Mouse (Mus musculus): ENCODE data around the gene Gm11444. TPM values are rescaled to one million over a fixed set of nuclear protein-coding genes. Genes with fewer than 3 reads are reported as not detected.

The Gm11444 gene
- not detected for polyA plus RNA-seq (2012; fragmentation: generic; extraction: Trizol)

GRCm38 (mm10) chr11:85850233-85850632 is at the start of gene Gm11444:
Gene Gm11444, minus strand, starts transcription at chr11:85850333.
- no peak within 1 kb of the TSS for H3ac ChIP-seq (ENCODE audit: control insufficient read depth, insufficient read length)
- H3K79me2 ChIP-seq (ENCODE audit: control insufficient read depth, insufficient read depth): no peaks in the 10 kb centered on the region
- no peaks in the 10 kb centered on the region for H3K27me3 ChIP-seq (ENCODE audit: control insufficient read depth, insufficient read depth, insufficient read length)
- H3K4me2 ChIP-seq (ENCODE audit: low read depth): peak within 1 kb of the TSS; percentile 78
- H3K4me3 ChIP-seq: no peak within 1 kb of the TSS
- TF ChIP-seq MYOD1 (IDR thresholded peaks at IDR 0.05; ENCODE audit: control insufficient read depth in 1 of 3, insufficient read length in 2 of 3, low read depth in 2 of 3): no peak
- TF ChIP-seq POLR2A (IDR thresholded peaks at IDR 0.05; ENCODE audit: insufficient read length, low read depth): no peak
- no peak for TF ChIP-seq TCF3 (IDR thresholded peaks at IDR 0.05; ENCODE audit: insufficient read length, low read depth)
- TF ChIP-seq REST (IDR thresholded peaks at IDR 0.05; ENCODE audit: insufficient read depth, insufficient read length): no peak
- no peak for TF ChIP-seq SRF (IDR thresholded peaks at IDR 0.05; ENCODE audit: control insufficient read depth, insufficient read length, low read depth)
- no peak for TF ChIP-seq USF1 (IDR thresholded peaks at IDR 0.05; ENCODE audit: low read depth)
- TF ChIP-seq E2F4 (IDR thresholded peaks at IDR 0.05; ENCODE audit: insufficient read depth): no peak
- TF ChIP-seq TCF12 (IDR thresholded peaks at IDR 0.05; ENCODE audit: insufficient read depth, poor library complexity, severe bottlenecking): no peak
- TF ChIP-seq CEBPB (IDR thresholded peaks at IDR 0.05; ENCODE audit: insufficient read depth, poor library complexity, severe bottlenecking): no peak
- TF ChIP-seq MAX (IDR thresholded peaks at IDR 0.05; ENCODE audit: low read depth): no peak
- TF ChIP-seq POLR2AphosphoS2 (IDR thresholded peaks at IDR 0.05; ENCODE audit: insufficient read length, low read depth): no peak
- TF ChIP-seq MYOG (IDR thresholded peaks at IDR 0.05; ENCODE audit: control insufficient read depth in 1 of 3, insufficient read depth in 1 of 3, insufficient read length in 2 of 3, low read depth in 2 of 3): no peak
- H3K36me3 ChIP-seq (ENCODE audit: control insufficient read depth, insufficient read depth): no peaks in the 10 kb centered on the region

- H3K36me3 ChIP-seq (ENCODE audit: control insufficient read depth, insufficient read depth): no peaks in the 10 kb centered on the region
- H3K79me2 ChIP-seq (ENCODE audit: control insufficient read depth, insufficient read depth): no peaks in the 10 kb centered on the region
- no peak overlapping the region for H3ac ChIP-seq (ENCODE audit: control insufficient read depth, insufficient read length)
- H3K27me3 ChIP-seq (ENCODE audit: control insufficient read depth, insufficient read depth, insufficient read length): peaks cover 75% of the 10 kb centered on the region
- no peak overlapping the region for H3K4me3 ChIP-seq
- no peak for TF ChIP-seq POLR2AphosphoS2 (IDR thresholded peaks at IDR 0.05; ENCODE audit: insufficient read length, low read depth)
- peak in 1 of 3 experiments; percentile 26 for TF ChIP-seq MYOD1 (IDR thresholded peaks at IDR 0.05; ENCODE audit: control insufficient read depth in 1 of 3, insufficient read length in 2 of 3, low read depth in 2 of 3)
- no peak overlapping the region for H3K4me2 ChIP-seq (ENCODE audit: low read depth)
Measured at GRCm38 (mm10) chr11:85896335-85896985, 46.3 kb upstream of the Gm11444 start.

DNA sequence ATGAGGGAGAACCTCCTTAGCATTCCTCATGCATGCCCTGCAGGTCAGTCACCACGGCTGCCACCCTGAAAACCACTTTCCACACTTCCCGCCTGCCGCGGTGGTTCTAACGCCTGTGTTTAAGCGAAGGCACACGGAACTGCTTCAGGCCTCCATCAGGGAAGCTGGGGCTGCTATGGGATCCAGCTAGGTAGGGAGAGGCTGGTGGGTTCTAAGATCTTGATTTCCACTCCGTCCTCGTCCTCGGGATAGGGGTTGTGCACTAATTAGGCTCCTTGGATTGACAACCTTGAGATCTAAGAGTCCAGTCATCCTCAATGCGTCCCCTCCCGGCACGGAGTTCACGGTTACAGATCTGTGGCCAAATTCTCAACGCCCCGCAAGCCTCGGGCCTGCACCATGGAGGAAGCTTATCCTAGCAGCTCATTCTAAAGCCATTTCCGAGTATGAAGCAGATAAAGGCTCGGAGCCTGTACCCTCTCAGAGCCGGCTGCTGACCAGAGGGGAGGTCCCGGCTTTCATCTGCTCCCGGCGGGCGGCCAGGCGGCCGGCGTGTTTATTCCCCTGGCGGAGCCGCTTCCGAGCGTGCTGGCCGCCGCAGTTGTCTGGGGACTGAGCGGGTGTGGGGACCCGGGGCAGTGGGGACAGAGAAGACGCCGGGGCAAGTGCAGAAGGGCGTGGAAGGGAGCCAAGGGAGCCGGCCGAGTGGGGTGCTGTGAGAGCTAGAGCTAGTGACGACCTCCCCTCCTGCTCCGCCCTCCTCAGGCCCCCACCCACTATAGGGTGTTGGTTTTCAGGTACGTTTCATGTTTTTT is 44.8 kb upstream of the Gm11444 start:
- Histone ChIP-seq H3K36me3 (ENCODE audit: control insufficient read depth, insufficient read depth) (no peaks in the 10 kb centered on the region), H3K27me3 (ENCODE audit: control insufficient read depth, insufficient read depth, insufficient read length) (peaks cover 75% of the 10 kb centered on the region), H3K4me2 (ENCODE audit: low read depth) (no peak overlapping the region), H3K4me3 (no peak overlapping the region), H3ac (ENCODE audit: control insufficient read depth, insufficient read length) (no peak overlapping the region), H3K79me2 (ENCODE audit: control insufficient read depth, insufficient read depth) (no peaks in the 10 kb centered on the region)
- TF ChIP-seq TCF3 (IDR thresholded peaks at IDR 0.05; ENCODE audit: insufficient read length, low read depth) (no peak), POLR2AphosphoS2 (IDR thresholded peaks at IDR 0.05; ENCODE audit: insufficient read length, low read depth) (no peak), CEBPB (IDR thresholded peaks at IDR 0.05; ENCODE audit: insufficient read depth, poor library complexity, severe bottlenecking) (no peak), USF1 (IDR thresholded peaks at IDR 0.05; ENCODE audit: low read depth) (no peak), MYOD1 (IDR thresholded peaks at IDR 0.05; ENCODE audit: control insufficient read depth in 1 of 3, insufficient read length in 2 of 3, low read depth in 2 of 3) (no peak), MYOG (IDR thresholded peaks at IDR 0.05; ENCODE audit: control insufficient read depth in 1 of 3, insufficient read depth in 1 of 3, insufficient read length in 2 of 3, low read depth in 2 of 3) (no peak), E2F4 (IDR thresholded peaks at IDR 0.05; ENCODE audit: insufficient read depth) (no peak), POLR2A (IDR thresholded peaks at IDR 0.05; ENCODE audit: insufficient read length, low read depth) (no peak), SRF (IDR thresholded peaks at IDR 0.05; ENCODE audit: control insufficient read depth, insufficient read length, low read depth) (no peak), TCF12 (IDR thresholded peaks at IDR 0.05; ENCODE audit: insufficient read depth, poor library complexity, severe bottlenecking) (no peak)

GRCm38 (mm10) chr11:85894136-85894530 is 44.0 kb upstream of the Gm11444 start:
- TF ChIP-seq USF1 (IDR thresholded peaks at IDR 0.05; ENCODE audit: low read depth) (no peak), MAX (IDR thresholded peaks at IDR 0.05; ENCODE audit: low read depth) (no peak), TCF12 (IDR thresholded peaks at IDR 0.05; ENCODE audit: insufficient read depth, poor library complexity, severe bottlenecking) (no peak), MYOD1 (IDR thresholded peaks at IDR 0.05; ENCODE audit: control insufficient read depth in 1 of 3, insufficient read length in 2 of 3, low read depth in 2 of 3) (no peak), POLR2AphosphoS2 (IDR thresholded peaks at IDR 0.05; ENCODE audit: insufficient read length, low read depth) (no peak), E2F4 (IDR thresholded peaks at IDR 0.05; ENCODE audit: insufficient read depth) (no peak), SRF (IDR thresholded peaks at IDR 0.05; ENCODE audit: control insufficient read depth, insufficient read length, low read depth) (no peak), POLR2A (IDR thresholded peaks at IDR 0.05; ENCODE audit: insufficient read length, low read depth) (no peak), MYOG (IDR thresholded peaks at IDR 0.05; ENCODE audit: control insufficient read depth in 1 of 3, insufficient read depth in 1 of 3, insufficient read length in 2 of 3, low read depth in 2 of 3) (no peak), CEBPB (IDR thresholded peaks at IDR 0.05; ENCODE audit: insufficient read depth, poor library complexity, severe bottlenecking) (no peak)
- Histone ChIP-seq H3K4me3 (no peak overlapping the region), H3K27me3 (ENCODE audit: control insufficient read depth, insufficient read depth, insufficient read length) (peaks cover 75% of the 10 kb centered on the region), H3ac (ENCODE audit: control insufficient read depth, insufficient read length) (no peak overlapping the region), H3K36me3 (ENCODE audit: control insufficient read depth, insufficient read depth) (no peaks in the 10 kb centered on the region), H3K79me2 (ENCODE audit: control insufficient read depth, insufficient read depth) (no peaks in the 10 kb centered on the region), H3K4me2 (ENCODE audit: low read depth) (no peak overlapping the region)

Measured in myocyte (in vitro differentiated cells).